8 mouse cellular contexts compared by ENCODE assay signal in genomic region chr5:24995576-24996100, GRCm38 (mm10).
DNase-seq lines count a peak whose midpoint lies in the region; ATAC-seq lines count a peak whose summit lies in the region.

No protein-coding gene starts in this region.

- peak; percentile 57 for DNase-seq in embryo, embryonic 10 days (ENCODE audit: low spot score)
- no peak for DNase-seq in embryo, embryonic 9.5 days (ENCODE audit: extremely low spot score)
- peak; percentile 44 for DNase-seq in cerebellum, adult 11 months
- peak; percentile 60 to 77 for DNase-seq in frontal cortex, adult 2 months (ENCODE audit: extremely low spot score in 1 of 2, low spot score in 1 of 2)
- DNase-seq in left cerebral cortex, postnatal 14 days (ENCODE audit: low spot score in 2 of 2), result peak; percentile 74 to 89
- peak; percentile 37 for DNase-seq in neural tube, embryonic 10.5 days (ENCODE audit: extremely low spot score, low spot score)
- DNase-seq in spleen, postnatal 4 days (ENCODE audit: low spot score in 2 of 2), result no peak

- intact Hi-C loops in left cerebral cortex, postnatal 14 days (cut with DNase I), result no loop called here

- H3K9me3 ChIP-seq in hindbrain, embryonic 12.5 days (replicated peaks), result no peaks in the 10 kb centered on the region

- peak overlapping the region; percentile 32; the same call in 1 of the 2 replicates for H3K4me2 ChIP-seq in hindbrain, embryonic 12.5 days (replicated peaks)

- no peak for ATAC-seq in hindbrain, embryonic 12.5 days (ENCODE audit: low FRiP score)

- H3K4me1 ChIP-seq in hindbrain, embryonic 12.5 days, result no peaks in the 10 kb centered on the region

- H3K9ac ChIP-seq in hindbrain, embryonic 12.5 days, result no peak overlapping the region

- no peaks in the 10 kb centered on the region for H3K27me3 ChIP-seq in hindbrain, embryonic 12.5 days

- no peak overlapping the region for H3K27ac ChIP-seq in hindbrain, embryonic 12.5 days

- H3K36me3 ChIP-seq in hindbrain, embryonic 12.5 days, result no peaks in the 10 kb centered on the region

- no peak overlapping the region; the same call in 1 of the 2 replicates for H3K4me3 ChIP-seq in hindbrain, embryonic 12.5 days

- WGBS in hindbrain, embryonic 12.5 days, result 63% methylated on average over 13 of the region's 13 CpGs

Comparison
In these comparisons a context has a peak if more than half of its experiments do, and no peak if none do; other contexts are left out.
1. DNase-seq: peak in embryo, embryonic 10 days (single experiment), cerebellum, adult 11 months (single experiment), frontal cortex, adult 2 months (2 of 2), left cerebral cortex, postnatal 14 days (2 of 2) and neural tube, embryonic 10.5 days (single experiment); none in embryo, embryonic 9.5 days (single experiment) and spleen, postnatal 4 days (0 of 2).